In genomic region chr8:93968293-93968692, GRCm38 (mm10) we compare ENCODE assay signal across 15 mouse cellular contexts. TPM values are rescaled to one million over a fixed set of nuclear protein-coding genes. Genes with fewer than 3 reads are reported as not detected.
DNase-seq lines count a peak whose midpoint lies in the region; ATAC-seq and TF ChIP-seq lines count a peak whose summit lies in the region.
"Had no signal": no experiment of that assay in that cellular context is flagged by ENCODE, and none has a peak within 500 bp of the region (broad histone marks: within the 10 kb centered on the region; RNA-seq: fewer than 3 reads in every experiment).

No protein-coding gene starts in this region.

- no peak overlapping the region for H3K4me2 ChIP-seq in forebrain, embryonic 12.5 days
- no peak overlapping the region for H3K4me2 ChIP-seq in forebrain, embryonic 14.5 days (ENCODE audit: low read length)
- no peak overlapping the region for H3K4me2 ChIP-seq in kidney, postnatal 0 days (ENCODE audit: low read length)
- no peak overlapping the region for H3K4me2 ChIP-seq in liver, embryonic 12.5 days

- no peaks in the 10 kb centered on the region for H3K4me1 ChIP-seq in forebrain, embryonic 12.5 days
- H3K4me1 ChIP-seq in forebrain, embryonic 14.5 days (ENCODE audit: control insufficient read depth, insufficient read depth, low read length) = no peaks in the 10 kb centered on the region
- no peaks in the 10 kb centered on the region for H3K4me1 ChIP-seq in kidney, postnatal 0 days (replicated peaks; ENCODE audit: insufficient read depth, low read length)
- H3K4me1 ChIP-seq in kidney, adult 2 months (ENCODE audit: control insufficient read depth, insufficient read depth, low read length) = no peaks in the 10 kb centered on the region
- H3K4me1 ChIP-seq in embryonic facial prominence, embryonic 10.5 days = peaks cover 22% of the 10 kb centered on the region
- peaks cover 6% of the 10 kb centered on the region; the same call in 1 of the 2 replicates for H3K4me1 ChIP-seq in liver, embryonic 12.5 days

- H3K4me3 ChIP-seq in forebrain, embryonic 12.5 days (replicated peaks) = no peak overlapping the region
- H3K4me3 ChIP-seq in forebrain, embryonic 14.5 days (ENCODE audit: low read depth, low read length) = no peak overlapping the region
- no peak overlapping the region for H3K4me3 ChIP-seq in kidney, postnatal 0 days (replicated peaks; ENCODE audit: low read depth, low read length)
- no peak overlapping the region for H3K4me3 ChIP-seq in kidney, adult 2 months (ENCODE audit: insufficient read depth, low read depth, low read length)
- H3K4me3 ChIP-seq in embryonic facial prominence, embryonic 10.5 days = no peak overlapping the region
- H3K4me3 ChIP-seq in liver, embryonic 12.5 days = no peak overlapping the region

- H3K27me3 ChIP-seq in forebrain, embryonic 12.5 days = no peaks in the 10 kb centered on the region
- no peaks in the 10 kb centered on the region for H3K27me3 ChIP-seq in forebrain, embryonic 14.5 days (replicated peaks; ENCODE audit: control insufficient read depth, insufficient read depth, low read length)
- H3K27me3 ChIP-seq in kidney, postnatal 0 days (ENCODE audit: insufficient read depth, low read length) = no peaks in the 10 kb centered on the region
- no peaks in the 10 kb centered on the region for H3K27me3 ChIP-seq in kidney, adult 2 months (replicated peaks; ENCODE audit: control insufficient read depth, insufficient read depth, low read length)
- no peaks in the 10 kb centered on the region for H3K27me3 ChIP-seq in embryonic facial prominence, embryonic 10.5 days (replicated peaks; ENCODE audit: low read depth, poor library complexity, severe bottlenecking)
- H3K27me3 ChIP-seq in liver, embryonic 12.5 days (replicated peaks) = no peaks in the 10 kb centered on the region

- peaks cover 82% of the 10 kb centered on the region for H3K36me3 ChIP-seq in forebrain, embryonic 12.5 days (replicated peaks)
- H3K36me3 ChIP-seq in forebrain, embryonic 14.5 days (ENCODE audit: control insufficient read depth, insufficient read depth, low read length) = peaks cover 81% of the 10 kb centered on the region
- peaks cover 13% of the 10 kb centered on the region for H3K36me3 ChIP-seq in kidney, postnatal 0 days (ENCODE audit: insufficient read depth, low read length)
- peaks cover 3% of the 10 kb centered on the region for H3K36me3 ChIP-seq in kidney, adult 2 months (ENCODE audit: control insufficient read depth, insufficient read depth, low read length)
- H3K36me3 ChIP-seq in embryonic facial prominence, embryonic 10.5 days (replicated peaks) = peaks cover 37% of the 10 kb centered on the region
- H3K36me3 ChIP-seq in liver, embryonic 12.5 days = peaks cover 35% of the 10 kb centered on the region

- no peak for TF ChIP-seq CTCF in kidney, postnatal 0 days (IDR thresholded peaks at IDR 0.05; ENCODE audit: low read depth)
- TF ChIP-seq CTCF in kidney, adult 2 months (conservative IDR thresholded peaks at IDR 0.05; ENCODE audit: insufficient read depth, insufficient read length, low read depth, low read length) = no peak

- no peak for DNase-seq in forebrain, embryonic 14.5 days (ENCODE audit: low spot score)
- DNase-seq in kidney, postnatal 0 days (ENCODE audit: low spot score) = no peak
- DNase-seq in kidney, adult 2 months = no peak
- no peak for DNase-seq in embryonic facial prominence, embryonic 10.5 days (ENCODE audit: low spot score)
- no peak for DNase-seq in right cerebral cortex, postnatal 14 days
- no peak for DNase-seq in right cerebral cortex, postnatal 36 days (ENCODE audit: low spot score in 2 of 2)
- DNase-seq: adrenal gland, postnatal 36 days; cerebellum, postnatal 10 days; kidney, postnatal 4 days; left cerebral cortex, postnatal 4 days; lung, adult 2 months; right cerebral cortex, adult 18-20 months had no signal

- H3K27ac ChIP-seq in forebrain, embryonic 12.5 days = no peak overlapping the region
- no peak overlapping the region for H3K27ac ChIP-seq in forebrain, embryonic 14.5 days (ENCODE audit: low read depth, low read length)
- no peak overlapping the region for H3K27ac ChIP-seq in kidney, postnatal 0 days
- H3K27ac ChIP-seq in kidney, adult 2 months (ENCODE audit: insufficient read depth, low read depth, low read length) = no peak overlapping the region
- H3K27ac ChIP-seq in embryonic facial prominence, embryonic 10.5 days (replicated peaks) = peak overlapping the region; percentile 8
- peak overlapping the region; percentile 49 for H3K27ac ChIP-seq in liver, embryonic 12.5 days

- 0 out of 2 replicates have a peak, but pooled peaks have one; percentile 34 for ATAC-seq in forebrain, embryonic 12.5 days (ENCODE audit: low FRiP score)
- ATAC-seq in forebrain, embryonic 14.5 days = no peak; the same call in 1 of the 2 replicates
- ATAC-seq in kidney, postnatal 0 days (replicated peaks; ENCODE audit: low FRiP score, low read depth) = 0 out of 2 replicates have a peak, but pooled peaks have one; percentile 31
- no peak for ATAC-seq in liver, embryonic 12.5 days
- ATAC-seq: activated CD4-positive, CD25-positive, alpha-beta regulatory T cell, adult 4 months had no signal

- no peaks in the 10 kb centered on the region for H3K9me3 ChIP-seq in forebrain, embryonic 12.5 days
- H3K9me3 ChIP-seq in forebrain, embryonic 14.5 days (replicated peaks; ENCODE audit: control insufficient read depth, low read length) = no peaks in the 10 kb centered on the region
- H3K9me3 ChIP-seq in kidney, postnatal 0 days (replicated peaks; ENCODE audit: low read length) = no peaks in the 10 kb centered on the region
- H3K9me3 ChIP-seq in embryonic facial prominence, embryonic 10.5 days = no peaks in the 10 kb centered on the region
- H3K9me3 ChIP-seq in liver, embryonic 12.5 days (replicated peaks) = no peaks in the 10 kb centered on the region

- no peak for TF ChIP-seq POLR2A in kidney, adult 2 months (IDR thresholded peaks at IDR 0.05; ENCODE audit: low read depth, low read length)

- WGBS in forebrain, embryonic 12.5 days = 84% methylated on average over 6 of the region's 6 CpGs
- 80% methylated on average over 6 of the region's 6 CpGs for WGBS in forebrain, embryonic 14.5 days
- WGBS in kidney, postnatal 0 days = 70% methylated on average over 6 of the region's 6 CpGs
- WGBS in kidney, adult 2 months = 83% methylated on average over 6 of the region's 6 CpGs
- 72% methylated on average over 6 of the region's 6 CpGs for WGBS in embryonic facial prominence, embryonic 10.5 days
- WGBS in liver, embryonic 12.5 days (ENCODE audit: insufficient replicate concordance) = 65% methylated on average over 6 of the region's 6 CpGs

- no peak overlapping the region for H3K9ac ChIP-seq in forebrain, embryonic 12.5 days
- H3K9ac ChIP-seq in forebrain, embryonic 14.5 days (ENCODE audit: low read length) = no peak overlapping the region
- no peak overlapping the region for H3K9ac ChIP-seq in kidney, postnatal 0 days (ENCODE audit: low read depth, low read length)
- no peak overlapping the region for H3K9ac ChIP-seq in liver, embryonic 12.5 days

RNA-seq across cellular contexts. Expression of gene Amfr, which starts 44.3 kb away (rescaled TPM):
- polyA plus RNA-seq in forebrain, embryonic 12.5 days (2016; fragmentation: Nextera tagmentation; extraction: Ambion mirVana) = 66.3 and 68.5 TPM in 2 replicates
- polyA plus RNA-seq in forebrain, embryonic 14.5 days (2014; fragmentation: Nextera tagmentation; extraction: Ambion mirVana) = 55.8 and 60.2 TPM in 2 replicates
- polyA plus RNA-seq in kidney, postnatal 0 days (2015; fragmentation: Nextera tagmentation; extraction: Ambion mirVana) = 65.8 and 71.7 TPM in 2 replicates
- 171 and 204 TPM in 2 replicates for polyA plus RNA-seq in kidney, adult 2 months (2012; rRNA removed)
- polyA plus RNA-seq in embryonic facial prominence, embryonic 10.5 days (2016; fragmentation: Nextera tagmentation; extraction: Ambion mirVana) = 37.6 and 39.1 TPM in 2 replicates
- 78.1 and 79.9 TPM in 2 replicates for polyA plus RNA-seq in liver, embryonic 12.5 days (2016; fragmentation: Nextera tagmentation; extraction: Ambion mirVana)

Comparison
In these comparisons a context has a peak if more than half of its experiments do, and no peak if none do; other contexts are left out.
1. ATAC-seq: peak in forebrain, embryonic 12.5 days (single experiment) and kidney, postnatal 0 days (single experiment); none in forebrain, embryonic 14.5 days (single experiment) and liver, embryonic 12.5 days (single experiment).
2. H3K27ac ChIP-seq: peak in embryonic facial prominence, embryonic 10.5 days (single experiment) and liver, embryonic 12.5 days (single experiment); none in forebrain, embryonic 12.5 days (single experiment), forebrain, embryonic 14.5 days (single experiment), kidney, postnatal 0 days (single experiment) and kidney, adult 2 months (single experiment).